Mouse (Mus musculus) thymus, postnatal 36 days (tissue): ENCODE results near the gene Olfr372.
"Not testable (repeated sequence)": the region's sequence is repeated elsewhere in the genome, so short reads cannot be mapped to it uniquely, and the experiment has no call there.

ENCODE experiments used
- DNase-seq, 2 experiments: peaks; one replicate each; pipeline ENCODE4 v3.0.0; 2022; ENCODE audit warnings: mixed read lengths in 2 of 2

Olfr372 gene

GRCm38 (mm10) chr8:72040918-72041317, at the start of gene Olfr372:
Gene Olfr372 (plus strand): TSS chr8:72041218.
- DNase-seq, result not testable (repeated sequence)

- no peak for DNase-seq
These were observed 41.6 kb upstream of the Olfr372 start for GRCm38 (mm10) chr8:71999434-71999833.

GRCm38 (mm10) chr8:72000223-72000622, 40.8 kb upstream of the Olfr372 start:
- no peak for DNase-seq

GRCm38 (mm10) chr8:72002942-72003341, 38.1 kb upstream of the Olfr372 start:
- DNase-seq, result no peak

- DNase-seq, result no peak
These were observed 35.1 kb upstream of the Olfr372 start for GRCm38 (mm10) chr8:72005912-72006311.

GRCm38 (mm10) chr8:72006763-72007162, 34.3 kb upstream of the Olfr372 start:
- no peak for DNase-seq

- no peak for DNase-seq
These were observed 32.8 kb upstream of the Olfr372 start for GRCm38 (mm10) chr8:72008134-72008641.

- no peak for DNase-seq
These were observed 31.5 kb upstream of the Olfr372 start, which contains the start of gene Cyp4f18 for GRCm38 (mm10) chr8:72009473-72009872. Gene Cyp4f18 (minus strand): TSS chr8:72009626.

GRCm38 (mm10) chr8:72013506-72014228, 27.4 kb upstream of the Olfr372 start:
- not testable (repeated sequence) for DNase-seq

GRCm38 (mm10) chr8:72017339-72017738, 23.7 kb upstream of the Olfr372 start:
- DNase-seq, result not testable (repeated sequence)

- DNase-seq, result no peak
These were observed 22.9 kb upstream of the Olfr372 start for GRCm38 (mm10) chr8:72018141-72018540.

- not testable (repeated sequence) for DNase-seq
These were observed 22.0 kb upstream of the Olfr372 start for GRCm38 (mm10) chr8:72019022-72019421.

GRCm38 (mm10) chr8:72019816-72020215, 21.2 kb upstream of the Olfr372 start:
- DNase-seq, result no peak

- peak; percentile 27 to 32 for DNase-seq
These were observed 16.1 kb upstream of the Olfr372 start for GRCm38 (mm10) chr8:72024886-72025285.

GRCm38 (mm10) chr8:72032926-72033325, 8.1 kb upstream of the Olfr372 start:
- peak; percentile 31 to 53 for DNase-seq

- DNase-seq, result no peak
These were observed 1.5 kb downstream of the Olfr372 start for GRCm38 (mm10) chr8:72042493-72042892.

GRCm38 (mm10) chr8:72054633-72055032, 13.6 kb downstream of the Olfr372 start:
- not testable (repeated sequence) for DNase-seq

GRCm38 (mm10) chr8:72057643-72058042, 16.6 kb downstream of the Olfr372 start:
- DNase-seq, result not testable (repeated sequence)

GRCm38 (mm10) chr8:72066819-72067399, 25.9 kb downstream of the Olfr372 start:
- DNase-seq, result peak in 1 of 2 experiments; percentile 2

GRCm38 (mm10) chr8:72082877-72083276, 41.9 kb downstream of the Olfr372 start, which contains the start of gene Olfr373:
Gene Olfr373 (plus strand): TSS chr8:72083177.
- DNase-seq, result not testable (repeated sequence)

- DNase-seq, result no peak
These were observed 43.7 kb downstream of the Olfr372 start for GRCm38 (mm10) chr8:72084744-72085143.

- not testable (repeated sequence) for DNase-seq
These were observed 46.6 kb downstream of the Olfr372 start for GRCm38 (mm10) chr8:72087611-72088010.

GRCm38 (mm10) chr8:72096721-72097120, 55.7 kb downstream of the Olfr372 start:
- DNase-seq, result not testable (repeated sequence)
